Mouse (Mus musculus) embryonic facial prominence, embryonic 15.5 days (tissue): ENCODE measurements at regions not wholly inside any gene's neighbourhood (a gene's known extent, or its start where the extent isn't known, plus 50 kb on each side); places are given as distances from the start of the nearest gene placed in this dataset.
A peak's percentile ranks its signal among the peaks of the same experiment; 100 is the strongest.

Source experiments
- ATAC-seq: fragments of 200-750 bp; cut with Nextera tagmentation; 2 replicates; pipeline ENCODE4 v1.8.0; 2017; ENCODE audit warnings: low read depth, moderate TSS enrichment; ENCODE audit not compliant: insufficient number of reproducible peaks, low FRiP score, low TSS enrichment
- H3K27ac ChIP-seq: fragments of 300-500 bp; sonication (generic); replicated peaks from 2 replicates; pipeline ENCODE4 v1.5.1; 2015; ENCODE audit warnings: mild to moderate bottlenecking, inconsistent platforms
- H3K27me3 ChIP-seq: fragments of 300-500 bp; sonication (generic); 2 replicates; pipeline ENCODE4 v1.6.1; 2015; ENCODE audit warnings: inconsistent platforms
- H3K36me3 ChIP-seq: fragments of 300-500 bp; sonication (generic); 2 replicates; pipeline ENCODE4 v1.6.1; 2015; ENCODE audit warnings: mild to moderate bottlenecking, inconsistent platforms
- H3K4me1 ChIP-seq: fragments of 300-500 bp; sonication (generic); 2 replicates; pipeline ENCODE4 v1.6.1; 2015; ENCODE audit warnings: inconsistent platforms
- H3K4me2 ChIP-seq: fragments of 300-500 bp; sonication (generic); replicated peaks from 2 replicates; pipeline ENCODE4 v1.6.1; 2015; ENCODE audit warnings: mild to moderate bottlenecking, inconsistent platforms
- H3K4me3 ChIP-seq: fragments of 300-500 bp; sonication (generic); replicated peaks from 2 replicates; pipeline ENCODE4 v1.5.1; 2015; ENCODE audit warnings: mild to moderate bottlenecking, inconsistent platforms
- H3K9ac ChIP-seq: fragments of 300-500 bp; sonication (generic); 2 replicates; pipeline ENCODE4 v1.6.1; 2015; ENCODE audit warnings: inconsistent platforms
- H3K9me3 ChIP-seq: fragments of 300-500 bp; sonication (generic); replicated peaks from 2 replicates; pipeline ENCODE4 v1.6.1; 2016; ENCODE audit warnings: inconsistent platforms
- WGBS: fragments of 180-500 bp; shearing (Covaris S2); methylation state at CpG from one replicate; pipeline ENCODE4 v1.1.7; 2015; 5-methylcytosine and 5-hydroxymethylcytosine counted together

GRCm38 (mm10) chr1:137255041-137255440 is 294.8 kb upstream of the Nr5a2 start:
- Histone ChIP-seq H3K4me3 (no peak overlapping the region), H3K9me3 (no peaks in the 10 kb centered on the region), H3K4me1 (no peaks in the 10 kb centered on the region), H3K4me2 (no peak overlapping the region), H3K27ac (no peak overlapping the region), H3K9ac (no peak overlapping the region), H3K36me3 (no peaks in the 10 kb centered on the region), H3K27me3 (no peaks in the 10 kb centered on the region)
- no peak for ATAC-seq

GRCm38 (mm10) chr1:137254634-137255033 is 294.4 kb upstream of the Nr5a2 start:
- H3K36me3 ChIP-seq = no peaks in the 10 kb centered on the region
- no peak overlapping the region for H3K27ac ChIP-seq
- H3K4me3 ChIP-seq = no peak overlapping the region
- no peak overlapping the region for H3K9ac ChIP-seq
- H3K4me1 ChIP-seq = no peaks in the 10 kb centered on the region
- no peak overlapping the region for H3K4me2 ChIP-seq
- 90% methylated on average over 1 of the region's 1 CpGs for WGBS
- no peaks in the 10 kb centered on the region for H3K9me3 ChIP-seq
- ATAC-seq = no peak
- H3K27me3 ChIP-seq = no peaks in the 10 kb centered on the region

DNA sequence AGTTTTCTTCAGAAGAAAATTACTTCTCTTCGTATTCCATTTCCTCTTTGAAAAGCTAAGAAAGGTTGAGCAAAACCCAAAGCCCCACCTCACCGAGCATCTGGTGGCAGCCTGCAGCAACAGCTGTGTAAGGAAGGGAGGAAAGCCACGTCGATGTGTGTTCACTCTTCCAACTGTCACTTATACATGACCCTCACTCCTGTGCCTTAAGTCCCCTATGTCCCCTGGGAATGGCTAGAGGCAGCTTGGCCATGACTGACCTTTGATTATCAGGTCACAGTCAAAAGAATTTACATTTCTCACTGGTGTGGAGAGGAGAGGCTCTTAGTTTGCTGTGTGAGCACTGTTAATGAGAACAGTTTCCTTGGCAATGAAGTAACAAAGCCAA is 266.8 kb upstream of the Nr5a2 start:
- peaks cover 3% of the 10 kb centered on the region; the same call in 1 of the 2 replicates for H3K9me3 ChIP-seq
- H3K27ac ChIP-seq = no peak overlapping the region
- H3K4me2 ChIP-seq = no peak overlapping the region
- H3K4me1 ChIP-seq = no peaks in the 10 kb centered on the region
- 57% methylated on average over 4 of the region's 4 CpGs for WGBS
- H3K9ac ChIP-seq = no peak overlapping the region
- H3K36me3 ChIP-seq = no peaks in the 10 kb centered on the region
- H3K27me3 ChIP-seq = 0 out of 2 replicates have a peak, but pooled peaks cover 3% of the 10 kb centered on the region
- no peak overlapping the region for H3K4me3 ChIP-seq
- ATAC-seq = no peak

- Histone ChIP-seq H3K27ac (no peak overlapping the region), H3K4me1 (peaks cover 4% of the 10 kb centered on the region; the same call in 1 of the 2 replicates), H3K36me3 (no peaks in the 10 kb centered on the region), H3K9me3 (peaks cover 3% of the 10 kb centered on the region; the same call in 1 of the 2 replicates), H3K27me3 (0 out of 2 replicates have a peak, but pooled peaks cover 3% of the 10 kb centered on the region), H3K4me2 (no peak overlapping the region), H3K4me3 (no peak overlapping the region), H3K9ac (no peak overlapping the region)
- 77% methylated on average over 6 of the region's 6 CpGs for WGBS
- no peak for ATAC-seq
Observed at GRCm38 (mm10) chr1:137226479-137227097, 266.3 kb upstream of the Nr5a2 start.

- Histone ChIP-seq H3K4me2 (no peak overlapping the region), H3K36me3 (no peaks in the 10 kb centered on the region), H3K9me3 (peaks cover 3% of the 10 kb centered on the region; the same call in 1 of the 2 replicates), H3K9ac (no peak overlapping the region), H3K4me3 (no peak overlapping the region), H3K27me3 (0 out of 2 replicates have a peak, but pooled peaks cover 3% of the 10 kb centered on the region), H3K4me1 (peaks cover 10% of the 10 kb centered on the region; the same call in 1 of the 2 replicates), H3K27ac (no peak overlapping the region)
- WGBS = 30% methylated on average over 3 of the region's 3 CpGs
- ATAC-seq = no peak
Observed at GRCm38 (mm10) chr1:137225418-137225817, 265.2 kb upstream of the Nr5a2 start.

GRCm38 (mm10) chr1:137223052-137223451 is 262.8 kb upstream of the Nr5a2 start:
- Histone ChIP-seq H3K4me1 (peaks cover 10% of the 10 kb centered on the region; the same call in 1 of the 2 replicates), H3K9ac (no peak overlapping the region), H3K9me3 (peaks cover 3% of the 10 kb centered on the region; the same call in 1 of the 2 replicates), H3K27me3 (0 out of 2 replicates have a peak, but pooled peaks cover 3% of the 10 kb centered on the region), H3K4me3 (no peak overlapping the region), H3K36me3 (no peaks in the 10 kb centered on the region), H3K4me2 (no peak overlapping the region), H3K27ac (no peak overlapping the region)
- peak; percentile 11; the same call in 1 of the 2 replicates for ATAC-seq
- WGBS = 53% methylated on average over 10 of the region's 10 CpGs

- 0 out of 2 replicates have a peak, but pooled peaks cover 3% of the 10 kb centered on the region for H3K27me3 ChIP-seq
Observed at GRCm38 (mm10) chr1:137221087-137222057, 261.1 kb upstream of the Nr5a2 start.

DNA sequence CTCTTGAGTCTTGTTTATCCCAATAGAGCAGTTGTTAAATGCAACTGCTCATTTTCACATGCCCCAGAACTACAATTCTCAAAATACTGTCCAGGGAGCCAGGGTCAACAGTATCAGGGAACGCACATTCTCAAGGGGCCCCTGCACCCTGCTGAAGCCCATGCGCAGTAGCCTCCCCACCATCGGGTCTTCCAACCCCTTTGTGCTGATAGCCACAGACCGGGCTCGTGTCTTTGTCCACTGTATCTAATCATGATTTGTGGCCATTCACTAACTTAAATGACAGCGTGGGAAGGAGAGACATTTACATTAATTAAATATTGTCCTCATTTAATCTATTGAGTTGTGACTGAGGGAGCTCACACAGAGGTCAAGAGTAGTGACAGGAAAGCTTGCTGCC is 260.0 kb upstream of the Nr5a2 start:
- Histone ChIP-seq H3K4me3 (no peak overlapping the region), H3K9me3 (no peaks in the 10 kb centered on the region), H3K27me3 (0 out of 2 replicates have a peak, but pooled peaks cover 3% of the 10 kb centered on the region), H3K9ac (no peak overlapping the region), H3K4me1 (peaks cover 10% of the 10 kb centered on the region; the same call in 1 of the 2 replicates), H3K27ac (no peak overlapping the region), H3K4me2 (no peak overlapping the region), H3K36me3 (no peaks in the 10 kb centered on the region)
- WGBS = 89% methylated on average over 6 of the region's 6 CpGs
- ATAC-seq = no peak

More at GRCm38 (mm10) chr1:137221087-137222057, 261.1 kb upstream of the Nr5a2 start:
- H3K9ac ChIP-seq = no peak overlapping the region
- H3K4me1 ChIP-seq = peaks cover 10% of the 10 kb centered on the region; the same call in 1 of the 2 replicates
- H3K36me3 ChIP-seq = no peaks in the 10 kb centered on the region
- ATAC-seq = no peak
- H3K4me3 ChIP-seq = peak overlapping the region; percentile 23
- H3K27ac ChIP-seq = no peak overlapping the region
- H3K9me3 ChIP-seq = no peaks in the 10 kb centered on the region
- 8% methylated on average over 25 of the region's 25 CpGs for WGBS
- H3K4me2 ChIP-seq = peak overlapping the region; percentile 51

GRCm38 (mm10) chr1:137218611-137219010 is 258.4 kb upstream of the Nr5a2 start:
- 0 out of 2 replicates have a peak, but pooled peaks cover 3% of the 10 kb centered on the region for H3K27me3 ChIP-seq
- H3K4me2 ChIP-seq = no peak overlapping the region
- H3K36me3 ChIP-seq = no peaks in the 10 kb centered on the region
- no peak overlapping the region for H3K4me3 ChIP-seq
- H3K4me1 ChIP-seq = peaks cover 10% of the 10 kb centered on the region; the same call in 1 of the 2 replicates
- ATAC-seq = no peak
- no peaks in the 10 kb centered on the region for H3K9me3 ChIP-seq
- H3K9ac ChIP-seq = no peak overlapping the region
- WGBS = 80% methylated on average over 11 of the region's 11 CpGs
- no peak overlapping the region for H3K27ac ChIP-seq

DNA sequence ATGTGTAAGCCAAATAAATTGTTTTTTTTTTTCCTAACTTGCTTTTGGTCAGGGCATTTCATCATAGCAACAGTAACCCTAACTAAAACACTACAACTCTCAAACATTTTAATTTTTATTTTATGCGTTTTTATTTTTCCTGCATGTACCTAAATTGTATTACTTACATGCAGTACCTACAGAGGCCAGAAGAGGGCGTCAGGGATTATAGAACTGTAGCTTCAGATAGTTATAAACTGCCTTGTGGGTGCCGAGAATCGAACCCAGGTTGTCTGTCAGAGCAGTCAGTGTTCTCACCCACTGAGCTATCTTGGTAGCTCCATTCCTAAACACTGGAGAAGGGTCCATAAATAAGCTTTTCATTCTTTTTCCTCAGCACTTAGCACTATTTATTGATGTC is 257.8 kb upstream of the Nr5a2 start:
- Histone ChIP-seq H3K4me3 (no peak overlapping the region), H3K27ac (no peak overlapping the region), H3K4me1 (peaks cover 10% of the 10 kb centered on the region; the same call in 1 of the 2 replicates), H3K27me3 (0 out of 2 replicates have a peak, but pooled peaks cover 3% of the 10 kb centered on the region), H3K4me2 (no peak overlapping the region), H3K9ac (no peak overlapping the region), H3K36me3 (no peaks in the 10 kb centered on the region), H3K9me3 (no peaks in the 10 kb centered on the region)
- WGBS = 70% methylated on average over 4 of the region's 4 CpGs
- no peak for ATAC-seq

- Histone ChIP-seq H3K27me3 (no peaks in the 10 kb centered on the region), H3K36me3 (no peaks in the 10 kb centered on the region), H3K4me1 (peaks cover 10% of the 10 kb centered on the region; the same call in 1 of the 2 replicates), H3K4me3 (no peak overlapping the region), H3K9ac (no peak overlapping the region), H3K4me2 (no peak overlapping the region), H3K27ac (no peak overlapping the region), H3K9me3 (no peaks in the 10 kb centered on the region)
- no peak for ATAC-seq
- WGBS = 96% methylated on average over 5 of the region's 5 CpGs
Observed at GRCm38 (mm10) chr1:137217206-137217605, 257.0 kb upstream of the Nr5a2 start.
